Mouse (Mus musculus): Measurements from ENCODE around the gene Klhdc2.

DNA sequence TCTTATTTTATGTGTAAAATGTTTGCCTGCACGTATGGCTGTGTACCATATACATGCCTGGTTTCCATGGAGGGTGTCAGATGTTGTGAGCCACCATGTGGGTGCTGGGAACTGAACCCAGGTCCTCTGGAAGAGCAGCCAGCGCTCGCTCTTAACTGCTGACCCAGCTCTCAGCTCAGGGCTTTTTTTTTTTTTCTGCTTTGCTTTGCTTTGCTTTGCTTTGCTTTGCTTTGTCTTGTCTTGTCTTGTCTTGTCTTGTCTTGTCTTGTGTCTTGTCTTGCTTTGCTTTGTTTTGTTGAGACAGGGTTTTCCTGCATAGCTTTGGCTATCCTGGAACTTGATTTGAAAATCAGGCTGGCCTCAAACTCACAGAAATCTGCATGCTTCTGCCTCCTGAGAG is 15.6 kb upstream of the Klhdc2 start:
- TF ChIP-seq POLR2A (IDR thresholded peaks at IDR 0.05; ENCODE audit: borderline replicate concordance, extremely low read depth, low read depth, low read length) (no peak), CTCF (IDR thresholded peaks at IDR 0.05; ENCODE audit: insufficient read depth, low read length) (no peak)
